Mouse (Mus musculus): ENCODE results near the gene Gjc1. TPM values are rescaled to one million over a fixed set of nuclear protein-coding genes. Genes with fewer than 3 reads are reported as not detected.

The Gjc1 gene
- not detected in 2 replicates for total RNA-seq (2017)

GRCm38 (mm10) chr11:102819021-102819782 lies at the start of gene Gjc1:
TSS of gene Gjc1 (minus strand) at chr11:102819700.
- no peak for ATAC-seq (replicated peaks; ENCODE audit: low read depth, poor library complexity, severe bottlenecking)

GRCm38 (mm10) chr11:102864272-102864671 lies 44.8 kb upstream of the Gjc1 start:
- ATAC-seq (replicated peaks; ENCODE audit: low read depth, poor library complexity, severe bottlenecking) = peak; percentile 77; the same call in 1 of the 2 replicates

- no peak for ATAC-seq (replicated peaks; ENCODE audit: low read depth, poor library complexity, severe bottlenecking)
Observed at GRCm38 (mm10) chr11:102859933-102860332, 40.4 kb upstream of the Gjc1 start.

- ATAC-seq (replicated peaks; ENCODE audit: low read depth, poor library complexity, severe bottlenecking) = no peak
Observed at GRCm38 (mm10) chr11:102858951-102859350, 39.5 kb upstream of the Gjc1 start.

GRCm38 (mm10) chr11:102855941-102856340 lies 36.4 kb upstream of the Gjc1 start:
- ATAC-seq (replicated peaks; ENCODE audit: low read depth, poor library complexity, severe bottlenecking) = no peak

- 0 out of 2 replicates have a peak, but pooled peaks have one; percentile 47 for ATAC-seq (replicated peaks; ENCODE audit: low read depth, poor library complexity, severe bottlenecking)
Observed at GRCm38 (mm10) chr11:102853760-102854159, 34.3 kb upstream of the Gjc1 start.

- ATAC-seq (replicated peaks; ENCODE audit: low read depth, poor library complexity, severe bottlenecking) = peak; percentile 68; the same call in 1 of the 2 replicates
Observed at GRCm38 (mm10) chr11:102851883-102852282, 32.4 kb upstream of the Gjc1 start.

- ATAC-seq (replicated peaks; ENCODE audit: low read depth, poor library complexity, severe bottlenecking) = no peak
Observed at GRCm38 (mm10) chr11:102845926-102846325, 26.4 kb upstream of the Gjc1 start.

GRCm38 (mm10) chr11:102838616-102839150 lies 19.2 kb upstream of the Gjc1 start:
- no peak for ATAC-seq (replicated peaks; ENCODE audit: low read depth, poor library complexity, severe bottlenecking)

- no peak for ATAC-seq (replicated peaks; ENCODE audit: low read depth, poor library complexity, severe bottlenecking)
Observed at GRCm38 (mm10) chr11:102838126-102838525, 18.6 kb upstream of the Gjc1 start.

GRCm38 (mm10) chr11:102837385-102837784 lies 17.9 kb upstream of the Gjc1 start:
- no peak for ATAC-seq (replicated peaks; ENCODE audit: low read depth, poor library complexity, severe bottlenecking)

GRCm38 (mm10) chr11:102836146-102836545 lies 16.6 kb upstream of the Gjc1 start:
- ATAC-seq (replicated peaks; ENCODE audit: low read depth, poor library complexity, severe bottlenecking) = no peak

- no peak for ATAC-seq (replicated peaks; ENCODE audit: low read depth, poor library complexity, severe bottlenecking)
Observed at GRCm38 (mm10) chr11:102835549-102835948, 16.0 kb upstream of the Gjc1 start, which contains the start of gene Higd1b. TSS of gene Higd1b (plus strand) at chr11:102835849.

GRCm38 (mm10) chr11:102834219-102834618 lies 14.7 kb upstream of the Gjc1 start:
- no peak for ATAC-seq (replicated peaks; ENCODE audit: low read depth, poor library complexity, severe bottlenecking)

- ATAC-seq (replicated peaks; ENCODE audit: low read depth, poor library complexity, severe bottlenecking) = no peak
Observed at GRCm38 (mm10) chr11:102832700-102833297, 13.3 kb upstream of the Gjc1 start.

GRCm38 (mm10) chr11:102830276-102830675 lies 10.8 kb upstream of the Gjc1 start:
- no peak for ATAC-seq (replicated peaks; ENCODE audit: low read depth, poor library complexity, severe bottlenecking)

- no peak for ATAC-seq (replicated peaks; ENCODE audit: low read depth, poor library complexity, severe bottlenecking)
Observed at GRCm38 (mm10) chr11:102827097-102827496, 7.6 kb upstream of the Gjc1 start.

- ATAC-seq (replicated peaks; ENCODE audit: low read depth, poor library complexity, severe bottlenecking) = no peak
Observed at GRCm38 (mm10) chr11:102826476-102826875, 7.0 kb upstream of the Gjc1 start.

- no peak for ATAC-seq (replicated peaks; ENCODE audit: low read depth, poor library complexity, severe bottlenecking)
Observed at GRCm38 (mm10) chr11:102821231-102821630, 1.7 kb upstream of the Gjc1 start.

- ATAC-seq (replicated peaks; ENCODE audit: low read depth, poor library complexity, severe bottlenecking) = no peak
Observed at GRCm38 (mm10) chr11:102820432-102820831, 932 bp upstream of the Gjc1 start.

- ATAC-seq (replicated peaks; ENCODE audit: low read depth, poor library complexity, severe bottlenecking) = no peak
Observed at GRCm38 (mm10) chr11:102819783-102820385, 384 bp upstream of the Gjc1 start.
